Mouse (Mus musculus) forebrain, embryonic 11.5 days (tissue): ENCODE results near the gene Abca6. TPM values are rescaled to one million over a fixed set of nuclear protein-coding genes. Genes with fewer than 3 reads are reported as not detected.

Experiments used
- ATAC-seq: fragments of 200-750 bp; cut with Nextera tagmentation; replicated peaks from 2 replicates; pipeline ENCODE4 v1.8.0; 2017; ENCODE audit warnings: moderate TSS enrichment; ENCODE audit not compliant: low FRiP score
- DNase-seq: peaks from one replicate; pipeline ENCODE4 v3.0.0-alpha.2; 2017; ENCODE audit warnings: low spot score
- H3K27ac ChIP-seq: fragments of 300-500 bp; sonication (generic); 2 replicates; pipeline ENCODE4 v1.5.1; 2014; ENCODE audit warnings: low read depth, low read length
- H3K27me3 ChIP-seq: fragments of 300-500 bp; sonication (generic); 2 replicates; pipeline ENCODE4 v1.6.1; 2014; ENCODE audit warnings: mild to moderate bottlenecking, low read length, mixed read lengths; ENCODE audit not compliant: control insufficient read depth, insufficient read depth
- H3K36me3 ChIP-seq: fragments of 300-500 bp; sonication (generic); 2 replicates; pipeline ENCODE4 v1.6.1; 2014; ENCODE audit warnings: mild to moderate bottlenecking, low read length, moderate library complexity, mixed read lengths; ENCODE audit not compliant: control insufficient read depth, insufficient read depth
- H3K4me1 ChIP-seq: fragments of 300-500 bp; sonication (generic); replicated peaks from 2 replicates; pipeline ENCODE4 v1.6.1; 2014; ENCODE audit warnings: low read length, mixed read lengths; ENCODE audit not compliant: control insufficient read depth, insufficient read depth
- H3K4me2 ChIP-seq: fragments of 300-500 bp; sonication (generic); 2 replicates; pipeline ENCODE4 v1.6.1; 2014; ENCODE audit warnings: low read depth, mild to moderate bottlenecking, low read length, moderate library complexity, mixed read lengths; ENCODE audit not compliant: severe bottlenecking
- H3K4me3 ChIP-seq: fragments of 300-500 bp; sonication (generic); 2 replicates; pipeline ENCODE4 v1.5.1; 2014; ENCODE audit warnings: low read depth, low read length
- H3K9ac ChIP-seq: fragments of 300-500 bp; sonication (generic); 2 replicates; pipeline ENCODE4 v1.6.1; 2014; ENCODE audit warnings: low read length
- H3K9me3 ChIP-seq: fragments of 300-500 bp; sonication (generic); 2 replicates; pipeline ENCODE4 v1.6.1; 2016; ENCODE audit warnings: low read length, mixed read lengths; ENCODE audit not compliant: control insufficient read depth
- WGBS: fragments of 180-500 bp; shearing (Covaris S2); extraction: QIAGEN DNeasy Blood & Tissue Kit; methylation state at CpG from one replicate; pipeline ENCODE4 v1.1.7; 2014; 5-methylcytosine and 5-hydroxymethylcytosine counted together
- polyA plus RNA-seq: library from polyadenylated mRNA; unstranded; fragments of >200 nt; fragmentation: Nextera tagmentation; extraction: Ambion mirVana; gene quantifications from 2 replicates; pipeline ENCODE4 v1.2.1, GENCODE M21; 2014

The Abca6 gene
- polyA plus RNA-seq, 1 experiment from 2014 or later, result 0.55 TPM

DNA sequence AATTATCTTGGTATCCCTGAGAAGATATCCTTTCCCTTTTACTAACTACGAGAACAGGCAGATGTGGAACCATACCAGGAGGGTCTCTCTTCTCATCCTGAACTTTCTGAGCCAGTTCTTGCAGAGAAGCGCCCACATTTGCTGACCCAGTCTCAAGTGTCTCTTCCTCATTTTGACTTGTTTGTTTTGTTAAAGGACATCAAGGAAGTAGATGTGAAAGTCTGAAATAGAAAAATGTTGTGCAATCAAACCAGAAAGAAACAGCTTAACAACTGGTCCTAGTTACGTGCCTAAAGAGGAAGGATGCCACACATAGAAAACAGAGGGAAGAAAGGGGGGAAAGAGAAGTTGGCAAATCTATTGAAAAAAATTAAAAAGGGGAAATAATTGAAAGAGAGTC, 85.8 kb downstream of the Abca6 start:
- 41% methylated on average over 3 of the region's 3 CpGs for WGBS
- Histone ChIP-seq H3K9ac (no peak overlapping the region), H3K9me3 (no peaks in the 10 kb centered on the region), H3K4me2 (no peak overlapping the region), H3K27ac (no peak overlapping the region), H3K4me1 (no peaks in the 10 kb centered on the region), H3K27me3 (no peaks in the 10 kb centered on the region), H3K36me3 (no peaks in the 10 kb centered on the region), H3K4me3 (no peak overlapping the region)
- ATAC-seq, result no peak
- DNase-seq, result no peak

DNA sequence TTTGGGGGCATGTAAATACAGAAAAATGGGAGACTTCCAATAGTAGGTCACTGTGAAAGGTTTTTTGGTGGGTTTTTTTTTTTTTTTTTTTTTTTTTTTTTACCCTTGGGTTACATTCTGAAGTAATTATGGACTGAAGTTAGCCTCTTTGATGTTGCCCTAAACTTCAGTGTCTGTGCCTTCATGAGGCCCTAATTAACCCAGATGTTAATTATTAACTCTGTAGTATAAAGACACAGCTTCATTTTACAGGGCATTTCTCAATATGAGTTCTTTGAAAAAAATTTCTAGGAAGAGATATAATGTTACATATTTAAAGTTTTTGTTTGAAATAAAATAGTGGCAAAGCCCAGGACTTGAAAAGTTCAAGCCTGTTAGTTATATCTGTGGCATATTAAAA, 86.2 kb downstream of the Abca6 start:
- ATAC-seq, result no peak
- DNase-seq, result no peak
- Histone ChIP-seq H3K36me3 (no peaks in the 10 kb centered on the region), H3K27ac (no peak overlapping the region), H3K9me3 (no peaks in the 10 kb centered on the region), H3K4me1 (no peaks in the 10 kb centered on the region), H3K4me3 (no peak overlapping the region), H3K4me2 (no peak overlapping the region), H3K9ac (no peak overlapping the region), H3K27me3 (no peaks in the 10 kb centered on the region)

DNA sequence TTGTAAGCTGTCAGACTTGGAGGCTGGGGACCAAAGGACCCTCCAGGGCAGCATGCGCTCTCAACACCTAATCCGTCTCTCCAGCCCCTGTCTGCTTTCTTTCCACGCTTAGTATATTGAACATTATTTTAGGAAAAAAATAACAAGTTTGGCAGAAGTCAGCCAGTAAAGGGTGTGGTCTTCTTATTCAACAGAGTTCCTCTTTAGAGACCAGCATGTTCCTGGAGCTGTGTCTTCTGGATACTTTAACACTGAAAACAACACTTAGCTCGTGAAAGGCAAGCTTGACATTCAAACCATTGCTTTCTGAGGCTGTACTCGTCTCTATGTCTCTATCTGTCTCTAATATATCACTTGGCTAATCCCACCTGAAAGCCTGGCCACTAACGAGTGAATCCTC, 94.5 kb downstream of the Abca6 start:
- 72% methylated on average over 6 of the region's 6 CpGs for WGBS

DNA sequence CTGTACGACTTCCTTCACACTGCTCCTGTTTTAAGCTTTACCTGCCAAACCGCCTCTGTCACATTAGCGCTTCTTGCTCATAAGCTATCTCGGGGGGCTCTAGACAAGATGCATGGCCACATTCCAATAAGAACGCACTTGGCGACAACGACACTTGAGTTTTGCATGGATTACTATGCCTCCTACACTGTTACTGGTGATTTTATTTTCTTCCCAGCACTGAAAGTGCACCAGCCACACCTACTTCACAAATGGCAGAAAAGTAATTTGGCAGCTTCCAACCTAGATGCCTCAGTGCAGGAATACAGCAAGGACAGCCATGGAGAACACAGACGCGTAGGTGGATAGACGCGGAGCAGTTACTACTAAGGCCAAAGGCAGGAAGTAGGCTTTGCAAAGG, 95.6 kb downstream of the Abca6 start:
- Histone ChIP-seq H3K4me1 (no peaks in the 10 kb centered on the region), H3K27me3 (no peaks in the 10 kb centered on the region), H3K4me3 (no peak overlapping the region), H3K4me2 (no peak overlapping the region), H3K9ac (no peak overlapping the region), H3K27ac (no peak overlapping the region), H3K36me3 (no peaks in the 10 kb centered on the region), H3K9me3 (no peaks in the 10 kb centered on the region)
- ATAC-seq (no peak), DNase-seq (no peak)
- WGBS, result 96% methylated on average over 11 of the region's 11 CpGs

More for the DNA sequence above, 94.5 kb downstream of the Abca6 start:
- ATAC-seq, result no peak
- no peaks in the 10 kb centered on the region for H3K4me1 ChIP-seq
- no peak overlapping the region for H3K9ac ChIP-seq
- no peaks in the 10 kb centered on the region for H3K27me3 ChIP-seq
- H3K36me3 ChIP-seq, result no peaks in the 10 kb centered on the region
- H3K4me3 ChIP-seq, result no peak overlapping the region
- DNase-seq, result no peak
- H3K4me2 ChIP-seq, result no peak overlapping the region
- H3K27ac ChIP-seq, result no peak overlapping the region
- no peaks in the 10 kb centered on the region for H3K9me3 ChIP-seq

DNA sequence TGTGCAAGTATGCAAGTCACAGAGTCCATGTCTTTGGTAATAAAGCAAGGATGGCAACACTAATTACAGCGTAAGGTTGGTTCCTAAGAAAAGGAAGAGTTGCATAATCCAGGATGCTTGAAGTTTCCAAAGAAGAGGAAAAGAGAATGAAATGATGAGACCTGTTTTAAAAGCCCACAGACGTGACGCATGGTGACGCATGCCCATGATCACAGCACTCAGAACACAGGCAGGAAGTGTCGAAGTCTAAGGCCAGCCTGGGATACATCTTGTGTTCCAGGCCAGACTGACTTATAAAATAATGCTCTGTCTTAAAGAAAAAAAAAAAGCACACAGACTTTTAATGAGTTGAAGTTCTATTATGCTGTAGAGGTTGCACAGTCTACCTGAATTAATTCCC, 103.9 kb downstream of the Abca6 start:
- H3K9me3 ChIP-seq, result no peaks in the 10 kb centered on the region
- DNase-seq (no peak), ATAC-seq (no peak)
- H3K4me2 ChIP-seq, result no peak overlapping the region
- H3K27ac ChIP-seq, result no peak overlapping the region
- no peak overlapping the region for H3K4me3 ChIP-seq
- no peaks in the 10 kb centered on the region for H3K27me3 ChIP-seq
- no peak overlapping the region for H3K9ac ChIP-seq
- WGBS, result 94% methylated on average over 5 of the region's 5 CpGs
- no peaks in the 10 kb centered on the region for H3K4me1 ChIP-seq
- no peaks in the 10 kb centered on the region for H3K36me3 ChIP-seq

DNA sequence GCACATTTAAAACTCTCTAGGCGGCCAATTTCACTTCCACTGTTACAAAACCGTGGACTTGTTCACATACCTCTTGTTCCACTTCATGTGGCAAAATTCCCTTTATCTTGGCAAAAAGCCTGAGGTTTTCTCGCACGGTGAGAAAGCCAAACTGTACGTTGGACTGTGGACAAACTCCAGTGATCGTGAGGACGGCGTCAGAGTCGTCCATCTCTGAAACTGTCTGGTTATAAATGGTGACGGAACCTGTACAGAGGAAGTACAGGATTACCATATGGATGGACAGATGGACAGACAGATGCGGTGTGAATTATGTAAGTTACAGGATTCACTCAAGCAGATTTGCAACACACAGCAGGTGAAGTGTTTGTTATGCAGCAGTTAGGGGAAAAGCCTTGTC, 106.2 kb downstream of the Abca6 start:
- H3K4me2 ChIP-seq, result no peak overlapping the region
- H3K9me3 ChIP-seq, result no peaks in the 10 kb centered on the region
- 93% methylated on average over 11 of the region's 11 CpGs for WGBS
- H3K27ac ChIP-seq, result no peak overlapping the region
- no peaks in the 10 kb centered on the region for H3K4me1 ChIP-seq
- H3K9ac ChIP-seq, result no peak overlapping the region
- H3K27me3 ChIP-seq, result no peaks in the 10 kb centered on the region
- no peak for ATAC-seq
- H3K36me3 ChIP-seq, result no peaks in the 10 kb centered on the region
- DNase-seq, result no peak
- no peak overlapping the region for H3K4me3 ChIP-seq

DNA sequence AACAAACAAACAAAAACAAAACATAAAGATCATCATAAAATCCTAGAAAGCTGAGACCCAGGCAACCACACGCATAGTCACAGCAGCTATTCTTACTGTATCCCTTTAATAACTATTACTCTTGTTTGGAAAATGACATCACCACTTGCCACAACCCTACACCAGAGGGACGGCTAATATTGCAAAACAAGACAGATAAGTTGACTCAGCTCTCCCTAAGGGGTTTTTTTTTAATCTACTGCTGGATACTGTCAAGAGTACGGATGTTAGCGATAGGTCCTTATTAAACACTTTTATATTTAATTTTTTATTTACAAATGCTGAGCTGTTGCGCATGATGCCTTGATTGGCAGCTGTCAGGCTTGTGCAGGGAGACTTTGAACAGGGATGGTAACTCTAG, 120.8 kb downstream of the Abca6 start:
- Histone ChIP-seq H3K4me2 (no peak overlapping the region), H3K27ac (no peak overlapping the region), H3K27me3 (no peaks in the 10 kb centered on the region), H3K36me3 (no peaks in the 10 kb centered on the region), H3K9me3 (no peaks in the 10 kb centered on the region), H3K4me3 (no peak overlapping the region), H3K4me1 (no peaks in the 10 kb centered on the region), H3K9ac (no peak overlapping the region)
- ATAC-seq, result no peak
- DNase-seq, result no peak
- 93% methylated on average over 5 of the region's 5 CpGs for WGBS

Other genes starting within 250 kb of the Abca6 start
- not detected in 2 replicates for gene Abca8a, start 155.8 kb downstream of the Abca6 start, polyA plus RNA-seq
- gene Abca9, start 83.6 kb downstream of the Abca6 start, polyA plus RNA-seq, result 3.4 and 3.7 TPM in 2 replicates
- 2.3 and 3.8 TPM in 2 replicates for gene Abca5, start 85.9 kb upstream of the Abca6 start, polyA plus RNA-seq
- 39.1 and 42.2 TPM in 2 replicates for gene Map2k6, start 147.3 kb upstream of the Abca6 start, polyA plus RNA-seq